Mouse (Mus musculus) T-helper 2 cell (primary cell): ENCODE measurements at regions not wholly inside any gene's neighbourhood (a gene's known extent, or its start where the extent isn't known, plus 50 kb on each side); places are given as distances from the start of the nearest gene placed in this dataset.

ENCODE experiments used
- in situ Hi-C: fragments of 300-600 bp; cut with MboI, MseI; formaldehyde crosslinking; loops from one replicate; pipeline ENCODE4 v1.15.1; 2025; ENCODE audit warnings: high pct_unique_total_duplicates

DNA sequence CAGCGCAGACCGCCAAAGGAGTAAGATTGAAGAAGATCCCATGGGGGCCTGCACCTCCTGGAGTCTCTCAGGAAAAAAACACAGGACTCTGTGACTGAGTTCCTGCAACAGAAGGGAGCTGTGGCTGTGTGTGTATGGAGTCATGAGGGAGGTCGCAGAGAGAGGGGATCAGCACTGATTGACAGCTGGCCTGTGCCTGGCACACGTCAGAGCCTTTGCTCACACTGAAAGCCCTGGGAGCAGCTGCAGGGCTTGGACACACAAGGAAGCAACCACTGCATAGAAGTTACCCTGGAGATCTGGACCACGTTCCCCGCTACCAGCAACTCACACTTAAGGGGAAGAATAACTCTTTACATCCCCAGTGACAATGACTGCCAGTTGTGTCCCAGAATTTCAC lies 92.3 kb upstream of the Lgalsl start:
- in situ Hi-C loops: no loop called here

DNA sequence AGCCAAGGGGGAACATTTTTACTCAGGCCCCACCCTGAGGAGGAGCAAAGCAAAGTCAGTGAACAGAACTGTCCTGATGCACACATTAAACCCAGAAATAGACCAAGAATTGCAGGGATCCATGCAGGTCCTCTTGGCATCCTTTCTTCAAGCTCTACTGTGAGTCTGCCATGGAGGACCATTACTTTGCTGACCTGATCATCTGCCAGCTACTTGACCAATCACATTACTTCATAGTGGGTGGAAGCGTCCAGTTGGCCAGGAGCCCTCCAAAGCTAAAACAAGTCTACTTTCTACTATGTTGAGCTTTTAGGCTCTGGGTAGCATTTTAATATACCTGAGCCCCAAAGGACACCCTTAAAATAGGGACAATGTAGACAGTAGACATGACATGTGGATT lies 98.6 kb upstream of the Lgalsl start:
- in situ Hi-C loops: no loop called here

DNA sequence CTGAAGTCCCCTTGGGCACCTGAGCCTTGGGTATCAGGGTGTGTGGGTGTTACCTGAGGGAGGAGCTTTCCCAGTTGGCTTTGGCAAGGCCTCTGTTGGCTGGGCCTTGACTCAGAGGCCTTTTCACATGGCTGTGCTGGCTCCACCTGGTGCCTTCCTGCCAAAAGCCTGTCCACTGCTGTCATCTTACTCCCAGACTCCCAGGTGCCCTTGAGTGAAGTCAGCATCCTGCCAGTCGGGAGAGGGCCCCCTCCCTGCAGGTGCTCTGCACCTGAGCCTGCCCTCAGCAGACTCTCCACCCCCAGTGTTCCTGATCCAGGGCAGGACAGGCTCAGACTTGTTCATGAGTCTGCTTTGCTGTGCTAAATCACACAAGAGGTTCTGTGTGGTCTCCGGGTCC lies 99.2 kb upstream of the Lgalsl start:
- in situ Hi-C loops: no loop called here

DNA sequence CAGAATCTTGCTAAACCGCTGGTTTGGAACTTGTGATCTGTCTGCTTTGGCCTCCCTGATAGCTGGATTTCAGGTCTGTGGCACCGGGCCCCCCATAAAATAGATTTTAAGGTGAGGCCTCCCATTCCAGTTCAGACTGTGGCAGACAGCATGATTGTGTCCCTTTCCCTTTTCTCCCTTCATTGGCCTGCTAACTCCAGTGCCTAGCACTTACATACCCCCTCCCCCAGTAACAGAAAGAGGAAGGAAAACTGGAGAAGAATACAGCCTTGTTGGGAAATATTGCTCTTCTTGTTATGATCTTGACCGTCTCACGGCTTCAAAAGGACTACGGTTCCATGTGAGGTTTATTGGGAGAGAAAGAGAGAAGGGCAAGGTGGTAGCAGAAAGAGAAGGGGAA lies 99.7 kb upstream of the Lgalsl start:
- in situ Hi-C loops: no loop called here

DNA sequence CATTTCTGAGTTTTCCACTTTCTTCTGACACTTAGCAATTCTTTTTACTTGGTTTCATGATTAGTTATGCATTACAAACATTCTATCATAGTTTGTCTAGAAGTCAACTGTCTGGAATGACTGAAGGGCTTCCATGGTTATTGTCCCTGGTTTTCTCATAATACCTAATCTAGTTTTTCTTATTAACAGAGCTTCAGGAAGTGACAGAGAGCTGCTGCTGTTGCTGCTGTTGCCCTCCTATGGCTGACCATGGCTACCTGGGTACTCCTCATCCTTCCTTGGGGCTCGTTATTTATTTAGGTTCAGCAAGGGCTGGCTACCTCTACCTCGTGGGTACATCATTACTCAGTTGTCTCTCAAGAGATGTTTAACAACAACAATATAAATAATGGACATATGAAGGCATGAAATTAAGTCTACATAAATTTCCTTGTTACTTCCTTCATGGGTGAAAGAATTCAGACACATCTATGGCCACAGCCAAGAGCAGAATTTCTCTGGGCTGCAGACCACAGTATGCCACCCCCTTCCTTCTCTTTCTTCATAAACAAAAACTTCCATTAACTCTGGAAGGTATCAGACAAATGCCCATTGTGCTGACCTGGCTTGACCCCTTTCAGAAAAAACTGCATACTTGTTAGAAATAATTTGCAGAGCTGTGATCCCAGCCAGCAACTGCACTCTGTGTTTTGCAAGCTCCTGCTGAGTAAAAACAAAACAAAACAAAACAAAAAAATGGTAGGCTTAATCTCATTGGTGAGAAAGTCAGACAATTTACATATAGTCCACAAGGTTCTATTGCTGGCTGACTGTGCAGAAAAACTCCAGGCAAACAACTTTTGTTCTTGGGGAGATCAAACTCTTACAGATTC lies 103.6 kb upstream of the Lgalsl start:
- in situ Hi-C loops: no loop called here

DNA sequence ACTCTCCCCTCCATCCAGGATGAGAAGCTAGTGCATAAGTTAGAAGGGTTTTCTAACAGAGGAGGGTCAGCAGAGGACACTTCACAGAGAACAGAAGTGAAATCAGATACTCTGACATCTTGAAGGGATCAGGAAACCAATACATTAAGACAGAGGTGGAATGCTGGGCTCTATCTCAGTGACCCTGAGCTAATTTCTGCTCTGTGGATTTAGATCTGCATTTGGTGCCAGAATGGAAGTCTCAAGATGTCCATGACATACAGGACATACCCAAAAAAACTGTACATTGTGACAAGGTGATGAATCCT lies 104.2 kb upstream of the Lgalsl start:
- in situ Hi-C loops: no loop called here

DNA sequence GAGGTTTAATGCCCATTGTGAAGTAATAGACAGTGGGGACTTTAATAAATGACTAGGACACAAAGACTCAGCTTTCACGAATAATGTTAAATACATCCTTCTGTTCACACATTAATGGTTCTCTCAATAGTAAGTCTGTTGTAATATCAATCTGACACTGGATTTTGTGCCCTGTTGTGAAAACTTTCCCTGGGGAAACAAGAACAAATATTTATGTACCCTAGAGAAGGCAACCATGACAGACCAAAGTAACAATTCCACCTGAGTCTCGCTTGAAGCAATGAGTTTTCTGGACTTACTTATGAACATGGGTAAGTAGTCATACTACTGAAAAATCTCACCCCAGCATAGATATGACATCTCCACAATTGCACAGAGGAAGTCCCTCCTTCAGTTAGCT lies 105.1 kb upstream of the Lgalsl start:
- in situ Hi-C loops: no loop called here

DNA sequence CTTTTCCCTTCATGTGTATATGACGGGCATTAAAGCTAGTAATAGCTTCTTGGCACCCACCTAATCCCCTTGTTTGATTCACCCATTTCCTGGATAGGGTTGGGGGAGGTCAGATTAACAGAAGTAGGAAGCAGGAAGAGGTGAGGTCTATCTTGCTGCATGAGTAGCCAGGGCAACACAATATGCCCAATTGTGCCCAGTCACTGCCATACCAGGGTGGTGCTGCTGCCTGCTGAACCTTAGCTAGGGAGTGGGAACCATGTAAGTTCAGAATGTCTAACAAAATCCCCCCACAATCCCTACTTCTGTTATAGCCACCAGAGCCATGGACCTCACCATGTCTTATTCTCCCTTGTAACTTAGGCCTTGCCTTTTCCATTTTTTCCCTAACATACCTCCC lies 106.1 kb upstream of the Lgalsl start:
- in situ Hi-C loops: no loop called here

DNA sequence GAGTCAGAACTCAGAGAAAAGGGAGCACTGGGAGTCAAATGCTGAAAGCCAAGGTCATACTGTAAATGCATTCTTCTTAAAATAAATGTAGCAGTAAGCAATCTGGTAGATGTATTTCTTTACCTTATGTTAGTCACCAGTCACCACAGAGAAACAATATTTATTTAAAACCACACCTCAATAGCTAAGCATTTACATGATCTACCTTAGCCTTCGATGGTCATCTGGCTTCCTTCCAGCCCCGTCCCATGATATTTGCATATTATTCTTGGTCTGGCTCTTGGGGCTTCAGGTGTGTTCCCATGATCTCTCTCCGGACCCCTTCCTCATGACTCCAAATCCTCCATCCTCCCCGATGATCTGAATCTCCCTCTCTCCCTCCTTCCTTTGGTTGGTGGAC lies 107.1 kb upstream of the Lgalsl start:
- in situ Hi-C loops: no loop called here

DNA sequence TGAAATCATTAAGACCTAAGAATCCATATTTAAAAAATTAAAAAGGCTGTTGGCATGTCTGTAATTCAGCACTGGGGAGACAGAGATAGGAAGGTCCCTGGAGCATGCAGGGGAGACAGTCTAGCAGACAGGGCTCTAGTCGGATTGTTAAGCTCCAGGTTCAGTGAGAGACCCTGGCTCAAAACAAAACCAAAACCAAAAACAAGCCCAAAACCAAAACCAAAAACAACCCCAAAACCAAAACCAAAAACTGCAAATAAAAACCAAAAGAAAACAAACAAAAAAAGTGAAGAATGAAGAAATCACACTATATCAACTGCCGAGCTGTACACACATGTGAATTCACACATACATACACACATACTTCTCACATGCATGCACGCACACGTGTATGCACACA lies 108.8 kb upstream of the Lgalsl start:
- in situ Hi-C loops: no loop called here

DNA sequence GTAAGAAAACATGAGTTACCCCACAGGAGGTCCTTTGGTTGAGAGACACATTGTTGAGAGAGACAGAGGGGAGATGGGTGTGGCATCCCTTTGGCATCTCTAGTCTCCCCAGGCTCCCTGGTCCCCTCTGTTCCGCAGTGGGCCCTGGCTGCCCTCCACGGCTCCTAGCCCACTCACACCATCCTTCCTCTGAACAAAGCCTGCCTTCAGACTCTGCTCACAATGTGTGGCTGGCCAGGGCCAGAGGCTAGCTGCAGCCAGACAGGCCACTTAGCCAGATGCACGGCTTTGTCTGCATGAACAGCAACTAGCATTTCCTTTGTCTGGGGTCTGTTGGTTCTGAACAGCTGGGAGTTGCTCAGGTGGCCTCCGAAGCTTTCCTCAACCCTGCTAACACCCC lies 110.7 kb upstream of the Lgalsl start:
- in situ Hi-C loops: no loop called here

DNA sequence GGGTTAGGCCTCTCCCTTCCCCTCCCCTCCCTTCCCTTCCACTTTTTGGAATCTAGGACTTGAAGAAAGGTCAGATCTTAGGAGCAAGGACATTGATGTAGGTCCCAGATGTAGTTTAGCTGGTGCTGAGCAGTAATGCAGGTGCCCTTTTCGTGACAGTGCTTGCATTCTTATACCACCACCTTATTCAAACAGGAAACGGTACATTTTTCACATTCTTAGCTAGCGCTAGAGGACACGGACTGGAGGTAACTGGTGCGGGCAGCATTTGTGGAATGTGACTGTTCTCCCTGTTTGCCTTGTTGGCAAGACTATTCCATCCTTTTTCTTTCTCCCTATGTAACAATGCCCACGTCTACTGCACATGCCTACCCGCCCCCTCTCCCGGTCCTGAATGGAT lies 124.7 kb upstream of the Lgalsl start:
- in situ Hi-C loops: no loop called here

DNA sequence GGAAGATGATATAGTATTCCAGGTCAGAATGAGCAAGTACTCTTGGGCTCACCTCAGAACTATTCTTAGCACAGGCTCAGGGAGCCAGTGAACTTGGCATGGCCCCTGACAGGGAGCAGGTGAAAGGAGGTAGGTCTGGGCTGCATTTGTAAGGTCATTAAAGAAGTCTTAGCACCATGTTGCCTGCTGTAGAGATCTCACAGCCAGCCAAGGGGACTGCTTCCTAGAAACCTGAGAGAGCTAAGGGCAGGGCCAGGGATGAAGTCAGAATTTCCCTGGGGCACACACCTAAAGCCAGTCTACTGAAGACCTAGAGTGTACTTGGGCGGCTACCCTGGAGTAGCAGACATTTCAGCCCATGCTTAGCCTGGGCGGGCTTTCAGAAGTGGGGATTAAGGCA lies 126.9 kb upstream of the Lgalsl start:
- in situ Hi-C loops: no loop called here

DNA sequence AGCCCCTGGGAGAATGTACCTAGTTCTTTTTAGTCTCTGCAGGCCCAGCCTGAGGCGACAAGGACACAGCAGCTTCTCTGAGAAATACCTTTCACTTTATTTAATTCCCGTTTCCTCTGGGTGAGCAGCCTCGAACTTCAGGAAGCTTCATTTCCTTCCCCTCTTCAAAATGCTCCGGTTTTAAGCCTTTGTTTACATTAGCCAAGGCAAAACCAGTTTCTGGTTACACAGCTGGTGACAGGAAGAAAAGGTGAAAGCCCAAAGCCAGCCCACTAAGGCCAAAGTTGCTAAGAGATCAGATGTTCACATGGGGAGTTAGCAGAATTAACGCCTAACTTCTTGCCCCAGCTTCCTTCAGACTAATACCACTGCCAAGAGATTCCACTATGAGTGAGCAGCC lies 127.4 kb upstream of the Lgalsl start:
- in situ Hi-C loops: no loop called here

DNA sequence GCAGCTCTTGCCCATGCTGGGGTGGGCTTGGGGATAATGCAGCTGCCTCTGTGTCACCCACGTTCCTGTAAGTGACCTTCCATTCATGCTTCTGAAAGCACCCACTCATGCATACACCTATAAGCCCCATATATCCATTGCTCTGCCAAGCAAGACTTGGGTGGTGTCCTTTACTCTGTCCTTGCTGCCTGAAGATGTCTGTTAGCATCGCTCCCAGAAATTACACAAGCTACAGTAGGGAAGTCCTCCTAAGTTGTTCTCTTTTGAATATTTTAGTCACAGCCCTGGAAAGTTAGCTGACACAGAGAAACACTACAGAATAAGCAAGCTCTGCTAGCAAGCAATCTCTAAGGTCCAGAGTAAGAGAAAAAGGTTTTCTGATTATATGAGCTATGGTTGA lies 129.2 kb upstream of the Lgalsl start:
- in situ Hi-C loops: no loop called here

DNA sequence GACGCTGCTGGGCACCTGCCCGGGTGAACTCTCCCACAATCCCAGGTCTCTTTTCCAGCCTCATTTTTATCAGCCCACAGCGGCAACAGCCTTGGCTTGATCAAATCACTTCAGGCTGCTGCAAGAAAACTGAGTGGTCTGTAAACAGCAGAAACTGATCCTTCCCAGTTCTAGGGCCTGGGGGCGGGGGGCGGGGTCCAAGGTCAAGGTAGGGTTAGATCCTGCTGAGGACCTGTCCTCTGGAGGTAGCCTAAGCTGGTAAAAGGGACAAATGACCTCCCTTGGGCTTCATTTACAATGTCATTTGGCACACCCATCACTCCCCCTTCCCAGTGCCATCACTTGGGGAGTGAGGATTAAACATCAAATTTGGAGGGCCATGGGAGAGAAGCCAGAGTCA lies 129.9 kb upstream of the Lgalsl start:
- in situ Hi-C loops: no loop called here

DNA sequence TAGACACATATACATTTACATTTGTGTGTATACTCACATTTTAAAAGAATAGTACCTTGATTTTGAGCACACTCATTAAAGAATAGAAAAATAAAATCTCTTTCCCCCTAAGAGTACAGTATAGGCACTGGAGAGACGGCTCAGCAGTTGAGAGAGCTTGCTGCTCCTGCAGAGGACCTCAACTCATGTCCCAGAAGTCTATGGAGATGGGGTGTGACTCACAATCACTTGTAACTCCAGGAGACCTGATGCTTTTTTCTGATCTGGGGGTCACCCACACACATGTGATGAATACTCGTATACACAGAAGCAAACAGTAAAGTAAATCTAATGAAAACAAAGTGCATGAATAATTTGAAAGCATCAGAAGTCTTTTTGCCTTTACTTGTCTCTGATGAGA lies 129.5 kb upstream of the Peli1 start:
- in situ Hi-C loops: no loop called here

DNA sequence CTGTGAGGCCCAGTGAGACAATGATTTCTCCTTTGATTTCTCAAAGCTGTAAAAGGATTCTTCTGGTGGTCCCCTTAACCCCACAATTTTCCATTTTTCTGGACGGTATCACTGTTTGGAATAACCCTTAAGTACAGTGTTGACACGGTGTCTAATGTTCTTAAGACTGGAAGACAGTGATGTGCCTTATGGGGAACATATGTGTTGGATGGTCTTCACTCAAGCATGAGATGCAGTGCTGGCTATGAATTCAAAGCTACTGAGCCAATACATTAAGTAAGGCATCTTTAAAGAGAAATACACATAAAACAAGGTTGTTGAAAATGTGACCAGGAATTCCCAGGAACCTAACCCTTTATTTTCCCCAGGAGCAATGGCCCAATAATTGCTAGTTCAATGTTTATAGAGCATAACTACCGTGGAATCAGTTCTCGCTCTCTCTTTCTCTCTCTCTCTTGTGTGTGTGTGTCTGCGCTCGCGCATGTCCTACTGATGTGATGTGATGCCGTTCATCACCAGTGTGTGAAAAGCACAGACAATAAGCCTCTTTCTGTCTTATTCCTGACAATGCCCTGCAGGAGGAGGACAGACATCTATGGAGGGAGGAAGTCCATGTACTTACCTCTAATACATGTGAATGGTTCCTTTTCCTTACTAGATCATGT lies 125.4 kb upstream of the Peli1 start:
- in situ Hi-C loops: no loop called here

DNA sequence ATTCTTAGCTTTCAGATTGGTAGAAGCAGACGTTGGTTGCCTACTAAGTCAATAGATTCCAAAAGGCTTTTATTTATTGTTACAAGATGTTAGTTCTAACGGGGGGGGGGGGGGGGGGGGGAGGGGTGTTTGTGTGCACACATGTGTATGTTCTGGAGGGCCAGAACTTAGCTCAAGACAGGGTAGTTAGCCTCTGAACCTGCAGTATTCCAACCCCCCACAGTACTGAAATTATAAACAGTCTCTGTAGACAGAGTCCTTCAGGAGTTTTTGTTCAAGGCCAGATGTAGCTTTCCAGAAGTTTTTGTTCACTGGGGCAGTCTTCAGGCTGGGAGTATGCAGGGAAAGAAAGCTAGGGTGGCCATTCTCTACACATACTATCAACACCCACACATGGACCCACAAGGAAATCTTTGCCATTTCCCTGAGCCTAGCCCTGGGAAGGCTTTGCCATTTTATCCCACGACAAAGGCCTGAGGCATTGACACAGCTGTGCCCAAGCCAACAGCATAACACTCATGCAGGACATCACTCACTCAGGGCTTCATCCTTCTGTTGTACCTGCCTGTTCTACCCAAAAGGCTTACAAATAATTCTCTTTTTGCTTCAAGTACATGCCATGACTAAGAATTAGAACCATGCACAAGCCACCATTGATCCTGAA lies 123.6 kb upstream of the Peli1 start:
- in situ Hi-C loops: no loop called here

DNA sequence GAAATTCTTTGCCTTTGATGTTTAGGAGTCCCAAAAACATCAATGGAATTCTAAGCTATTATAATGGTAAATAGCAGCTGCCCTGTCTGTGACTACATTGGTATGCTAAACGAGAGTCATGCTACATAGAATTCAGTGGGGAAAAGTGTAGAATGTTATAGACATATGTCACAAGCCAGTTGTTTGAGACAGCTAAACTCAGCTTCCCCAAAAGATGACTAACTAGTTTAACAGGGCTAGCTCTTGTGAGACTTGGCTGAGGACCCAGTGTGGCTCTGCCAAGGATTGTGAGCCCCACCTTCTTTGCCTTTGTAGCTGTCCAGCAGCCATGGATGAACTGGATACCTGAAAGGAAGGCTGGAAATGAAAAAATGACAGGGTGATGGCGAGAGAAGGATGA lies 122.8 kb upstream of the Peli1 start:
- in situ Hi-C loops: no loop called here

DNA sequence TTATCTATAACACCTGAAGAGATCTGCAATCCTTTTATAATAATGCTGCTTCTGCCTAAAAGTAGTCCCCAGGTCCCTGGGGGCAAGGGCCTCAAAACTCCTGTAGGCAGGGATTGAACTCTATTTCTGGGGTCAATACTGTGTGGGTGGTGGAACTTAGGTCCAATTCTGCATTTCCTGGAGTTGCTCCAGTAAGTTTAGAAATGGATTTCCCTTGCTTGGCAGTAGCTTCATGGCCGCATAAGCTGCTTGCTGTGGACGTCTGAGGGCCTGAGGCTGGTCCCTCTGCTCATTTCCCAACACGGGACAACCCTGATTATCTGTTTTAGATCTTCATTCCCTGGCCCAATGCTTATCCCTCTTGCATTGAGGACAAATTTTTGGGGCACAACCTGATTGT lies 118.0 kb upstream of the Peli1 start:
- in situ Hi-C loops: no loop called here

DNA sequence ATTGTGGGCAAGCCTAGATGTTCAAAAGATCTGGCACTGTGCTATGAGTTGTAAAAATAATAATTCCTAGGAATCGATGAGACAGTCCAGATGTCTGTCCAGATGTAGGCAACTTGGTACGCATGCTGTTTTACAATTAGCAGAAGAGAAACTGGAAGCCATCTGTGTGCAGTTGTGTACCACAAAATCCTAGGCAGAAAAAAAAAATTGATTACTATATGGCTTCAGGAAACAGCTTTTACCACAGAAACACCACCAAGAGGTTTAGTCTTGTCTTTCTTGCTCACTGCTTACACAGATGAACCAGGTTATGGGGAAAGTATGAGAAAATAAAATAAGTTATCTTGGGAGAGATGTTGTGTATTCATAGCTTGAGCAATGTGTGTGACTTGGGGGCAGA lies 109.5 kb upstream of the Peli1 start:
- in situ Hi-C loops: no loop called here

DNA sequence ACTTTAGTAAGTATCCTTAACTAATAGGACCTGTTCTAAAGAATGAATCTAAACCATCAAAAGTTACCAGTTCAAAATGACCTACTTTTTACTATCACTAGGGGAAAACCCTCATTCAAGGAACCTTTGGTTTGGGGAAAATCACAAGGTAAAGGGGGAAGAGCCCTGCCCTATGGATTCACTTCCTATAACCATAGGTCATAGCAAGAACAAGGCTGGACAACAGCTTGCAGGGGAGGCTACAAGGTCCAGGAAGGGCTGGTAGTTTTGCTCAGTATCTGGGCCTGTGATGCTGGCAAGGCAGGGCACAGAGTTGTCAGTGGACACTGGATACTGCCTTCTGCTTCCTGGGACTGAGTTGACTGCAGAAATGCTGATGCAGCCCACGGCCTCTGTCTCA lies 109.1 kb upstream of the Peli1 start:
- in situ Hi-C loops: no loop called here
